Mouse (Mus musculus): ENCODE measurements around the gene Syt5.
A peak's percentile ranks its signal among the peaks of the same experiment; 100 is the strongest.

Gene Syt5

GRCm38 (mm10) chr7:4501558-4502397 is 45.6 kb downstream of the Syt5 start, which contains the start of gene Ppp1r12c:
TSS of gene Ppp1r12c (minus strand) at chr7:4501680.
- DNase-seq (ENCODE audit: low spot score in 2 of 2), result peak; percentile 93

GRCm38 (mm10) chr7:4500892-4501471 is 46.4 kb downstream of the Syt5 start:
- DNase-seq (ENCODE audit: low spot score in 2 of 2), result peak; percentile 30 to 55

- DNase-seq (ENCODE audit: low spot score in 2 of 2), result no peak
These were observed 48.3 kb downstream of the Syt5 start for GRCm38 (mm10) chr7:4499034-4499433.

- no peak for DNase-seq (ENCODE audit: low spot score in 2 of 2)
These were observed 49.1 kb downstream of the Syt5 start for GRCm38 (mm10) chr7:4498251-4498650.

- DNase-seq (ENCODE audit: low spot score in 2 of 2), result no peak
These were observed 50.0 kb downstream of the Syt5 start for GRCm38 (mm10) chr7:4497271-4497903.

- no peak for DNase-seq (ENCODE audit: low spot score in 2 of 2)
These were observed 50.9 kb downstream of the Syt5 start for GRCm38 (mm10) chr7:4496468-4496867.

GRCm38 (mm10) chr7:4493991-4494390 is 53.4 kb downstream of the Syt5 start:
- no peak for DNase-seq (ENCODE audit: low spot score in 2 of 2)

GRCm38 (mm10) chr7:4492284-4493224 is 54.8 kb downstream of the Syt5 start:
- DNase-seq (ENCODE audit: low spot score in 2 of 2), result no peak

- no peak for DNase-seq (ENCODE audit: low spot score in 2 of 2)
These were observed 56.0 kb downstream of the Syt5 start for GRCm38 (mm10) chr7:4491308-4491707.
